ENCODE assay signal across 12 mouse cellular contexts in the genomic region with DNA sequence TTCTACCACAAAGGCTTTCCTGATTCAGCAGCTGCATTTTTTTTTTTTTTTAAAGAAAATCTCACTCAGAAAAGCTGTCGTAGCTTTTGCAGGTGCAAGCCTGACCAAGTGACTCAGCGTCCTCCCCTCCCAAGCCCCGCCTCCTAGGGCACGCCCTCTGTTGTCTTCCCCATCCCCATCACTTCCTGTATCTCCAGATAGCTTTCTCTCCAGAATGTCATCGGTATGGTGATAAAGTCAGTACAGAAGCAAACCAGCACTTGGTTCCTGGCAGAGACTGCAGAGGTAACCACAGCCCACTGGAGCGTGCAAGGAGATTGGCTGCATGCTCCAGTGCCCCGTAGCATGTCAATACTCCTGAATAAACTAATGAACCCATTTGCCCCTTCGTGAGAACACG.
DNase-seq lines count a peak whose midpoint lies in the region; ATAC-seq and TF ChIP-seq lines count a peak whose summit lies in the region.
"Had no signal": no experiment of that assay in that cellular context is flagged by ENCODE, and none has a peak within 500 bp of the region (broad histone marks: within the 10 kb centered on the region; RNA-seq: fewer than 3 reads in every experiment).

No protein-coding gene starts in this region.

- no peak for TF ChIP-seq POLR2A in kidney, adult 2 months (IDR thresholded peaks at IDR 0.05; ENCODE audit: low read depth, low read length)
- no peak for TF ChIP-seq POLR2A in thymus, adult 2 months (IDR thresholded peaks at IDR 0.05; ENCODE audit: control insufficient read depth, extremely low read depth, insufficient read depth, low read length, poor library complexity)

- WGBS in kidney, adult 2 months: 34% methylated on average over 9 of the region's 9 CpGs
- 11% methylated on average over 9 of the region's 9 CpGs for WGBS in thymus, adult 2 months
- 54% methylated on average over 9 of the region's 9 CpGs for WGBS in heart, embryonic 12.5 days

- no peaks in the 10 kb centered on the region for H3K27me3 ChIP-seq in kidney, adult 2 months (replicated peaks; ENCODE audit: control insufficient read depth, insufficient read depth, low read length)
- no peaks in the 10 kb centered on the region for H3K27me3 ChIP-seq in thymus, adult 2 months (ENCODE audit: control insufficient read depth, insufficient read depth, low read length)
- H3K27me3 ChIP-seq in heart, embryonic 12.5 days (replicated peaks): no peaks in the 10 kb centered on the region
- H3K27me3 ChIP-seq: embryonic facial prominence, embryonic 15.5 days; limb, embryonic 12.5 days had no signal

- no peak overlapping the region for H3K4me3 ChIP-seq in kidney, adult 2 months (ENCODE audit: insufficient read depth, low read depth, low read length)
- H3K4me3 ChIP-seq in thymus, adult 2 months (ENCODE audit: control insufficient read depth, insufficient read depth, low read length): peak overlapping the region; percentile 6; the same call in 1 of the 2 replicates
- no peak overlapping the region for H3K4me3 ChIP-seq in heart, embryonic 12.5 days
- H3K4me3 ChIP-seq: embryonic facial prominence, embryonic 15.5 days; limb, embryonic 12.5 days had no signal

- H3K9me3 ChIP-seq in heart, embryonic 12.5 days (replicated peaks): no peaks in the 10 kb centered on the region
- H3K9me3 ChIP-seq: embryonic facial prominence, embryonic 15.5 days; limb, embryonic 12.5 days had no signal

- no peak overlapping the region for H3K9ac ChIP-seq in heart, embryonic 12.5 days
- H3K9ac ChIP-seq: embryonic facial prominence, embryonic 15.5 days; limb, embryonic 12.5 days had no signal

- peak; percentile 82 for ATAC-seq in activated CD4-positive, CD25-positive, alpha-beta regulatory T cell, adult 4 months
- ATAC-seq in heart, embryonic 12.5 days (ENCODE audit: insufficient number of reproducible peaks, low FRiP score): no peak

- H3K27ac ChIP-seq in kidney, adult 2 months (ENCODE audit: insufficient read depth, low read depth, low read length): no peak overlapping the region
- peak overlapping the region; percentile 75 for H3K27ac ChIP-seq in thymus, adult 2 months (ENCODE audit: control insufficient read depth, insufficient read depth, low read length)
- no peak overlapping the region for H3K27ac ChIP-seq in heart, embryonic 12.5 days (ENCODE audit: poor library complexity, severe bottlenecking)
- H3K27ac ChIP-seq: embryonic facial prominence, embryonic 15.5 days; limb, embryonic 12.5 days had no signal

- intact Hi-C loops in gastrocnemius, postnatal 14 days (cut with DNase I; ENCODE audit: low total_unique reads): no loop called here

- TF ChIP-seq CTCF in kidney, adult 2 months (conservative IDR thresholded peaks at IDR 0.05; ENCODE audit: insufficient read depth, insufficient read length, low read depth, low read length): no peak
- no peak for TF ChIP-seq CTCF in thymus, adult 2 months (IDR thresholded peaks at IDR 0.05; ENCODE audit: borderline replicate concordance, control insufficient read depth, extremely low read depth, insufficient read depth, low read length, poor library complexity)

- H3K4me2 ChIP-seq in heart, embryonic 12.5 days: no peak overlapping the region
- H3K4me2 ChIP-seq: embryonic facial prominence, embryonic 15.5 days; heart, embryonic 11.5 days; limb, embryonic 12.5 days had no signal

- no peaks in the 10 kb centered on the region for H3K4me1 ChIP-seq in kidney, adult 2 months (ENCODE audit: control insufficient read depth, insufficient read depth, low read length)
- H3K4me1 ChIP-seq in thymus, adult 2 months (replicated peaks; ENCODE audit: control insufficient read depth, insufficient read depth, low read length): peaks cover 4% of the 10 kb centered on the region
- H3K4me1 ChIP-seq in heart, embryonic 12.5 days (replicated peaks): 0 out of 2 replicates have a peak, but pooled peaks cover 3% of the 10 kb centered on the region

- DNase-seq in kidney, adult 2 months: peak; percentile 21
- DNase-seq in kidney, adult 18-20 months: no peak
- peak; percentile 46 for DNase-seq in liver
- DNase-seq in thymus, adult 2 months: peak; percentile 72
- DNase-seq in gastrocnemius, postnatal 14 days: no peak
- no peak for DNase-seq in embryo, embryonic 11 days
- DNase-seq: right cerebral cortex, postnatal 14 days had no signal

- H3K36me3 ChIP-seq in kidney, adult 2 months (ENCODE audit: control insufficient read depth, insufficient read depth, low read length): no peaks in the 10 kb centered on the region
- no peaks in the 10 kb centered on the region for H3K36me3 ChIP-seq in thymus, adult 2 months (ENCODE audit: control insufficient read depth, insufficient read depth, low read length)
- H3K36me3 ChIP-seq in heart, embryonic 12.5 days: no peaks in the 10 kb centered on the region
- H3K36me3 ChIP-seq: embryonic facial prominence, embryonic 15.5 days; limb, embryonic 12.5 days had no signal

Comparison
In these comparisons a context has a peak if more than half of its experiments do, and no peak if none do; other contexts are left out.
1. DNase-seq: peak in kidney, adult 2 months (single experiment), liver (single experiment) and thymus, adult 2 months (single experiment); none in kidney, adult 18-20 months (single experiment), gastrocnemius, postnatal 14 days (single experiment) and embryo, embryonic 11 days (single experiment).